20 mouse cellular contexts compared by ENCODE assay signal in genomic region chr19:47046343-47046742, GRCm38 (mm10). TPM values are rescaled to one million over a fixed set of nuclear protein-coding genes. Genes with fewer than 3 reads are reported as not detected.
A peak's percentile ranks its signal among the peaks of the same experiment; 100 is the strongest.
DNase-seq lines count a peak whose midpoint lies in the region; ATAC-seq and TF ChIP-seq lines count a peak whose summit lies in the region.
"Had no signal": no experiment of that assay in that cellular context is flagged by ENCODE, and none has a peak within 500 bp of the region (broad histone marks: within the 10 kb centered on the region; RNA-seq: fewer than 3 reads in every experiment).

No protein-coding gene starts in this region.

- 95% methylated on average over 1 of the region's 1 CpGs for WGBS in hindbrain, postnatal 0 days
- WGBS in hindbrain, embryonic 13.5 days = 95% methylated on average over 1 of the region's 1 CpGs
- WGBS in liver, postnatal 0 days (ENCODE audit: insufficient replicate concordance) = 84% methylated on average over 1 of the region's 1 CpGs
- WGBS in liver, embryonic 12.5 days (ENCODE audit: insufficient replicate concordance) = 77% methylated on average over 1 of the region's 1 CpGs
- 96% methylated on average over 1 of the region's 1 CpGs for WGBS in forebrain, embryonic 13.5 days

- DNase-seq in CD4-positive, CD25-positive, alpha-beta regulatory T cell, adult 2 months (ENCODE audit: low read depth, low spot score) = peak; percentile 32
- DNase-seq in hindbrain, postnatal 0 days (ENCODE audit: low spot score) = no peak
- no peak for DNase-seq in liver, postnatal 0 days
- DNase-seq: adrenal gland, postnatal 36 days; cerebellum, adult 8-10 months; heart, postnatal 10 days; kidney, adult 8-10 months; lung, adult 18-20 months; right cerebral cortex, adult 18-20 months; thymus, adult 2 months had no signal

- H3K9me3 ChIP-seq in hindbrain, postnatal 0 days (ENCODE audit: low read length) = no peaks in the 10 kb centered on the region
- H3K9me3 ChIP-seq in hindbrain, embryonic 13.5 days = no peaks in the 10 kb centered on the region
- H3K9me3 ChIP-seq in liver, postnatal 0 days (ENCODE audit: low read length) = no peaks in the 10 kb centered on the region
- no peaks in the 10 kb centered on the region for H3K9me3 ChIP-seq in liver, embryonic 12.5 days (replicated peaks)
- no peaks in the 10 kb centered on the region for H3K9me3 ChIP-seq in forebrain, embryonic 13.5 days (replicated peaks)
- H3K9me3 ChIP-seq: forebrain, embryonic 15.5 days; hindbrain, embryonic 15.5 days; midbrain, embryonic 12.5 days had no signal

- TF ChIP-seq POLR2A in cortical plate, adult 2 months (IDR thresholded peaks at IDR 0.05; ENCODE audit: extremely low read depth, insufficient read depth, low read length) = no peak

- no peak overlapping the region for H3K4me2 ChIP-seq in hindbrain, postnatal 0 days (ENCODE audit: low read depth, low read length)
- H3K4me2 ChIP-seq in hindbrain, embryonic 13.5 days = no peak overlapping the region
- no peak overlapping the region for H3K4me2 ChIP-seq in liver, postnatal 0 days (ENCODE audit: low read depth, low read length)
- no peak overlapping the region for H3K4me2 ChIP-seq in liver, embryonic 12.5 days
- H3K4me2 ChIP-seq in forebrain, embryonic 13.5 days = no peak overlapping the region
- H3K4me2 ChIP-seq: forebrain, embryonic 15.5 days; hindbrain, embryonic 15.5 days; midbrain, embryonic 12.5 days had no signal

- peaks cover 6% of the 10 kb centered on the region; the same call in 1 of the 2 replicates for H3K4me1 ChIP-seq in hindbrain, postnatal 0 days (ENCODE audit: insufficient read depth, low read length)
- peaks cover 21% of the 10 kb centered on the region for H3K4me1 ChIP-seq in hindbrain, embryonic 13.5 days (replicated peaks)
- H3K4me1 ChIP-seq in liver, postnatal 0 days (ENCODE audit: insufficient read depth) = peaks cover 15% of the 10 kb centered on the region
- H3K4me1 ChIP-seq in liver, embryonic 12.5 days = peaks cover 20% of the 10 kb centered on the region
- H3K4me1 ChIP-seq in cortical plate, adult 2 months (ENCODE audit: control insufficient read depth, insufficient read depth, low read length) = peaks cover 5% of the 10 kb centered on the region
- H3K4me1 ChIP-seq in forebrain, embryonic 13.5 days = peaks cover 20% of the 10 kb centered on the region

- H3K9ac ChIP-seq in hindbrain, postnatal 0 days (replicated peaks; ENCODE audit: low read length) = no peak overlapping the region
- H3K9ac ChIP-seq in hindbrain, embryonic 13.5 days = no peak overlapping the region
- H3K9ac ChIP-seq in liver, postnatal 0 days (replicated peaks) = no peak overlapping the region
- no peak overlapping the region for H3K9ac ChIP-seq in liver, embryonic 12.5 days
- H3K9ac ChIP-seq in forebrain, embryonic 13.5 days = no peak overlapping the region
- H3K9ac ChIP-seq: forebrain, embryonic 15.5 days; hindbrain, embryonic 15.5 days; midbrain, embryonic 12.5 days had no signal

- no peaks in the 10 kb centered on the region for H3K27me3 ChIP-seq in hindbrain, postnatal 0 days (ENCODE audit: insufficient read depth, low read length)
- no peaks in the 10 kb centered on the region for H3K27me3 ChIP-seq in hindbrain, embryonic 13.5 days
- no peaks in the 10 kb centered on the region for H3K27me3 ChIP-seq in liver, postnatal 0 days (ENCODE audit: insufficient read depth, low read length)
- no peaks in the 10 kb centered on the region for H3K27me3 ChIP-seq in liver, embryonic 12.5 days (replicated peaks)
- H3K27me3 ChIP-seq in forebrain, embryonic 13.5 days = no peaks in the 10 kb centered on the region
- H3K27me3 ChIP-seq: forebrain, embryonic 15.5 days; hindbrain, embryonic 15.5 days; midbrain, embryonic 12.5 days had no signal

- TF ChIP-seq EP300 in liver, postnatal 0 days (IDR thresholded peaks at IDR 0.05; ENCODE audit: low read depth) = no peak

- H3K36me3 ChIP-seq in hindbrain, postnatal 0 days (ENCODE audit: insufficient read depth, low read length) = peaks cover 4% of the 10 kb centered on the region; the same call in 1 of the 2 replicates
- H3K36me3 ChIP-seq in hindbrain, embryonic 13.5 days = peaks cover 44% of the 10 kb centered on the region
- 0 out of 2 replicates have a peak, but pooled peaks cover 12% of the 10 kb centered on the region for H3K36me3 ChIP-seq in liver, postnatal 0 days (replicated peaks; ENCODE audit: insufficient read depth, low read length)
- H3K36me3 ChIP-seq in liver, embryonic 12.5 days = peaks cover 50% of the 10 kb centered on the region
- peaks cover 35% of the 10 kb centered on the region for H3K36me3 ChIP-seq in forebrain, embryonic 13.5 days (ENCODE audit: poor library complexity, severe bottlenecking)

- peak; percentile 45 for TF ChIP-seq CTCF in hindbrain, postnatal 0 days (IDR thresholded peaks at IDR 0.05; ENCODE audit: low read depth)
- peak; percentile 43 for TF ChIP-seq CTCF in liver, postnatal 0 days (IDR thresholded peaks at IDR 0.05; ENCODE audit: low read depth)
- TF ChIP-seq CTCF in cortical plate, adult 2 months (IDR thresholded peaks at IDR 0.05; ENCODE audit: extremely low read depth, insufficient read depth, low read length) = 0 out of 2 replicates have a peak, but pooled peaks have one; percentile 0

- no peak overlapping the region for H3K27ac ChIP-seq in hindbrain, postnatal 0 days
- H3K27ac ChIP-seq in hindbrain, embryonic 13.5 days = no peak overlapping the region
- H3K27ac ChIP-seq in liver, postnatal 0 days (ENCODE audit: low read depth) = no peak overlapping the region
- H3K27ac ChIP-seq in liver, embryonic 12.5 days = no peak overlapping the region
- no peak overlapping the region for H3K27ac ChIP-seq in cortical plate, adult 2 months (ENCODE audit: insufficient read depth, low read length)
- H3K27ac ChIP-seq in forebrain, embryonic 13.5 days = no peak overlapping the region
- H3K27ac ChIP-seq: forebrain, embryonic 15.5 days; hindbrain, embryonic 15.5 days; midbrain, embryonic 12.5 days had no signal

- no peak overlapping the region for H3K4me3 ChIP-seq in hindbrain, postnatal 0 days (ENCODE audit: low read length)
- no peak overlapping the region for H3K4me3 ChIP-seq in hindbrain, embryonic 13.5 days
- H3K4me3 ChIP-seq in liver, postnatal 0 days (ENCODE audit: low read depth, low read length) = no peak overlapping the region
- no peak overlapping the region for H3K4me3 ChIP-seq in liver, embryonic 12.5 days
- H3K4me3 ChIP-seq in cortical plate, adult 2 months (ENCODE audit: insufficient read depth, low read length) = no peak overlapping the region
- H3K4me3 ChIP-seq in forebrain, embryonic 13.5 days = no peak overlapping the region
- H3K4me3 ChIP-seq: forebrain, embryonic 15.5 days; hindbrain, embryonic 15.5 days; midbrain, embryonic 12.5 days; myocyte had no signal

- no peak for ATAC-seq in CD4-positive, CD25-positive, alpha-beta regulatory T cell, adult 4 months
- no peak for ATAC-seq in hindbrain, postnatal 0 days
- ATAC-seq in hindbrain, embryonic 13.5 days (ENCODE audit: low FRiP score) = no peak
- ATAC-seq in liver, postnatal 0 days = no peak
- ATAC-seq in liver, embryonic 12.5 days = no peak
- no peak for ATAC-seq in forebrain, embryonic 13.5 days
- ATAC-seq: forebrain, embryonic 15.5 days had no signal

RNA-seq across cellular contexts. Expression of gene Pcgf6, which starts 4.4 kb away (rescaled TPM):
- polyA plus RNA-seq in CD4-positive, CD25-positive, alpha-beta regulatory T cell, adult 4 months (2017; shearing (Covaris generic)) = 1 to 10 TPM; 7.4 to 8.9 TPM
- total RNA-seq in hindbrain, postnatal 0 days (2014; rRNA removed) = 12.9 and 17.9 TPM in 2 replicates
- 20.0 and 22.7 TPM in 2 replicates for polyA plus RNA-seq in hindbrain, postnatal 0 days (2015; fragmentation: Nextera tagmentation; extraction: Ambion mirVana)
- polyA plus RNA-seq in hindbrain, embryonic 13.5 days (2015; fragmentation: Nextera tagmentation; extraction: Ambion mirVana) = 31.1 and 31.2 TPM in 2 replicates
- 7.7 and 8.0 TPM in 2 replicates for polyA plus RNA-seq in liver, postnatal 0 days (2015; fragmentation: Nextera tagmentation; extraction: Ambion mirVana)
- polyA plus RNA-seq in liver, embryonic 12.5 days (2016; fragmentation: Nextera tagmentation; extraction: Ambion mirVana) = 19.0 and 20.0 TPM in 2 replicates
- 35.5 and 38.3 TPM in 2 replicates for polyA plus RNA-seq in cortical plate, adult 2 months (2012; rRNA removed)
- 26.8 and 30.6 TPM in 2 replicates for polyA plus RNA-seq in forebrain, embryonic 13.5 days (2015; fragmentation: Nextera tagmentation; extraction: Ambion mirVana)

RNA-seq across cellular contexts. Expression of gene Taf5, which starts 21.2 kb away (rescaled TPM):
- polyA plus RNA-seq in CD4-positive, CD25-positive, alpha-beta regulatory T cell, adult 4 months (2017; shearing (Covaris generic)) = 1 to 10 TPM; 2.0 to 2.8 TPM
- 7.2 and 11.3 TPM in 2 replicates for total RNA-seq in hindbrain, postnatal 0 days (2014; rRNA removed)
- polyA plus RNA-seq in hindbrain, postnatal 0 days (2015; fragmentation: Nextera tagmentation; extraction: Ambion mirVana) = 2.9 and 3.3 TPM in 2 replicates
- polyA plus RNA-seq in hindbrain, embryonic 13.5 days (2015; fragmentation: Nextera tagmentation; extraction: Ambion mirVana) = 6.0 and 6.9 TPM in 2 replicates
- polyA plus RNA-seq in liver, postnatal 0 days (2015; fragmentation: Nextera tagmentation; extraction: Ambion mirVana) = 2.1 and 2.3 TPM in 2 replicates
- 9.5 and 10.1 TPM in 2 replicates for polyA plus RNA-seq in liver, embryonic 12.5 days (2016; fragmentation: Nextera tagmentation; extraction: Ambion mirVana)
- 3.8 and 4.1 TPM in 2 replicates for polyA plus RNA-seq in cortical plate, adult 2 months (2012; rRNA removed)
- polyA plus RNA-seq in forebrain, embryonic 13.5 days (2015; fragmentation: Nextera tagmentation; extraction: Ambion mirVana) = 6.9 and 7.0 TPM in 2 replicates

RNA-seq across cellular contexts. Expression of gene Nt5c2, which starts 31.4 kb away (rescaled TPM):
- 10 to 100 TPM; 38.0 to 42.2 TPM for polyA plus RNA-seq in CD4-positive, CD25-positive, alpha-beta regulatory T cell, adult 4 months (2017; shearing (Covaris generic))
- total RNA-seq in hindbrain, postnatal 0 days (2014; rRNA removed) = 43.4 and 44.2 TPM in 2 replicates
- polyA plus RNA-seq in hindbrain, postnatal 0 days (2015; fragmentation: Nextera tagmentation; extraction: Ambion mirVana) = 79.8 and 80.7 TPM in 2 replicates
- polyA plus RNA-seq in hindbrain, embryonic 13.5 days (2015; fragmentation: Nextera tagmentation; extraction: Ambion mirVana) = 93.2 and 98.1 TPM in 2 replicates
- polyA plus RNA-seq in liver, postnatal 0 days (2015; fragmentation: Nextera tagmentation; extraction: Ambion mirVana) = 30.2 and 36.1 TPM in 2 replicates
- 67.1 and 78.5 TPM in 2 replicates for polyA plus RNA-seq in liver, embryonic 12.5 days (2016; fragmentation: Nextera tagmentation; extraction: Ambion mirVana)
- polyA plus RNA-seq in cortical plate, adult 2 months (2012; rRNA removed) = 46.7 and 50.3 TPM in 2 replicates
- 68.8 and 83.9 TPM in 2 replicates for polyA plus RNA-seq in forebrain, embryonic 13.5 days (2015; fragmentation: Nextera tagmentation; extraction: Ambion mirVana)

RNA-seq across cellular contexts. Expression of gene Ina, which starts 31.8 kb away (rescaled TPM):
- not detected for polyA plus RNA-seq in CD4-positive, CD25-positive, alpha-beta regulatory T cell, adult 4 months (2017; shearing (Covaris generic))
- total RNA-seq in hindbrain, postnatal 0 days (2014; rRNA removed) = 217 and 280 TPM in 2 replicates
- polyA plus RNA-seq in hindbrain, postnatal 0 days (2015; fragmentation: Nextera tagmentation; extraction: Ambion mirVana) = 294 and 315 TPM in 2 replicates
- 684 and 706 TPM in 2 replicates for polyA plus RNA-seq in hindbrain, embryonic 13.5 days (2015; fragmentation: Nextera tagmentation; extraction: Ambion mirVana)
- polyA plus RNA-seq in liver, postnatal 0 days (2015; fragmentation: Nextera tagmentation; extraction: Ambion mirVana) = not detected in 2 replicates
- 0.11 and 0.12 TPM in 2 replicates for polyA plus RNA-seq in liver, embryonic 12.5 days (2016; fragmentation: Nextera tagmentation; extraction: Ambion mirVana)
- polyA plus RNA-seq in cortical plate, adult 2 months (2012; rRNA removed) = 124 and 127 TPM in 2 replicates
- 206 and 221 TPM in 2 replicates for polyA plus RNA-seq in forebrain, embryonic 13.5 days (2015; fragmentation: Nextera tagmentation; extraction: Ambion mirVana)
- total RNA-seq: gastrocnemius, adult 18-20 months; heart, postnatal 10 days had no signal
- polyA plus RNA-seq: myocyte had no signal

RNA-seq across cellular contexts. Expression of gene Usmg5, which starts 44.1 kb away (rescaled TPM):
- 100 to 1,000 TPM; 175 to 307 TPM for polyA plus RNA-seq in CD4-positive, CD25-positive, alpha-beta regulatory T cell, adult 4 months (2017; shearing (Covaris generic))
- total RNA-seq in hindbrain, postnatal 0 days (2014; rRNA removed) = 639 and 658 TPM in 2 replicates
- 2,274 and 2,322 TPM in 2 replicates for polyA plus RNA-seq in hindbrain, postnatal 0 days (2015; fragmentation: Nextera tagmentation; extraction: Ambion mirVana)
- 1,588 and 1,676 TPM in 2 replicates for polyA plus RNA-seq in hindbrain, embryonic 13.5 days (2015; fragmentation: Nextera tagmentation; extraction: Ambion mirVana)
- 1,395 and 1,426 TPM in 2 replicates for polyA plus RNA-seq in liver, postnatal 0 days (2015; fragmentation: Nextera tagmentation; extraction: Ambion mirVana)
- polyA plus RNA-seq in liver, embryonic 12.5 days (2016; fragmentation: Nextera tagmentation; extraction: Ambion mirVana) = 984 and 997 TPM in 2 replicates
- polyA plus RNA-seq in cortical plate, adult 2 months (2012; rRNA removed) = 897 and 1,011 TPM in 2 replicates
- polyA plus RNA-seq in forebrain, embryonic 13.5 days (2015; fragmentation: Nextera tagmentation; extraction: Ambion mirVana) = 1,392 and 1,705 TPM in 2 replicates
